Mouse (Mus musculus): ENCODE measurements at regions not wholly inside any gene's neighbourhood (a gene's known extent, or its start where the extent isn't known, plus 50 kb on each side); places are given as distances from the start of the nearest gene placed in this dataset.

- no peak for TF ChIP-seq CTCF (IDR thresholded peaks at IDR 0.05; ENCODE audit: borderline replicate concordance, extremely low read depth, insufficient read depth, insufficient read length)
- TF ChIP-seq POLR2A (IDR thresholded peaks at IDR 0.05; ENCODE audit: borderline replicate concordance, extremely low read depth, insufficient read depth, insufficient read length, poor library complexity, severe bottlenecking): no peak
Measured at GRCm38 (mm10) chr14:37477599-37477998, 342.5 kb upstream of the Ghitm start.

All from brain, embryonic 14.5 days (tissue).